Mouse (Mus musculus) skeletal muscle tissue, postnatal 0 days (tissue): ENCODE results near the gene Hacd4. TPM values are rescaled to one million over a fixed set of nuclear protein-coding genes. Genes with fewer than 3 reads are reported as not detected.

Experiments
- polyA plus RNA-seq: library from polyadenylated mRNA; unstranded; fragments of >200 nt; fragmentation: Nextera tagmentation; extraction: Ambion mirVana; gene quantifications from 2 replicates; pipeline ENCODE4 v1.2.1, GENCODE M21; 2015

The Hacd4 gene
- polyA plus RNA-seq, result 6.1 and 7.3 TPM in 2 replicates

DNA sequence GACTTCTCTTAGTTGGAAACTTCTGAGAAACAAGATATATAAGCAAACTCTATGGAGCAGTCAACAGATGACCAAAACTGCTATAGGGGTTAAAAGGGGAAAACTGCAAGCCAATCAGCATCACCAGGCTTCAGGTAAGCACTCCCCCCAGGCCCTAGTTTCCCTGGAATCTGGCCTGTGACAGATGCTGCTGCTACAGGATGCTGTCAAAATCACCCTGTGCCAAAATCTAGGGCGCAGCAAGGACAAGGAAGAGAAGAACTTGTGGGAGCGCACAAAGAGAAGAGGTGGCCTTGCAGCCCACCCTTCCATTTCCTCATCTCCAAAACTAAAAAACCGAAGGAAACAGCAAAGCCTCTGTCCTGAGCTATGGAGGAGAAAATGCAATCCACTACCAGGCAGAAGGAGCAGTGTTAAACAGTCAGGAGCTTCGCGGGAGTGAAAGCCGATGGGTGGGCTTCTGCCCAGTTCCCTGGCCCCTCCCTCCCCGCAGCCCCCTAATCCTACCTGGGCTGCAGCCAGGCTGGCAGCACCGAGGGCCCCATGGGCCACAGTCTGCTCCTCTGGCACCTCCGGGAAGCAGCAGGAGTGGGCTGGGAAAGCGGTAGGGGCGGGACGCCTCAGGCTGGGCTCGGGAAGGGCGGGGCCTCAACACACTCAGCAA, at the start of gene Hacd4:
Hacd4 (minus strand) TSS at position 603 of the 664 bp plus-strand sequence.

Other genes starting within 250 kb of the Hacd4 start
- not detected in 2 replicates for gene Ifnb1, start 83.8 kb upstream of the Hacd4 start, polyA plus RNA-seq
- not detected in 2 replicates for gene Ifna15, start 119.3 kb upstream of the Hacd4 start, polyA plus RNA-seq
- not detected in 2 replicates for gene Ifna14, start 132.9 kb upstream of the Hacd4 start, polyA plus RNA-seq
- not detected in 2 replicates for gene Ifna9, start 153.5 kb upstream of the Hacd4 start, polyA plus RNA-seq
- not detected in 2 replicates for gene Ifna12, start 164.4 kb upstream of the Hacd4 start, polyA plus RNA-seq
- gene C87499, start 195.5 kb upstream of the Hacd4 start, polyA plus RNA-seq, result not detected in 2 replicates
- not detected in 2 replicates for gene Ifna13, start 205.5 kb upstream of the Hacd4 start, polyA plus RNA-seq
- not detected in 2 replicates for gene Ifna16, start 238.0 kb upstream of the Hacd4 start, polyA plus RNA-seq
- gene Ifna2, start 245.0 kb upstream of the Hacd4 start, polyA plus RNA-seq, result not detected in 2 replicates